Mouse (Mus musculus) E14TG2a.4 (cell line): Measurements from ENCODE around the gene Jmjd7.

Experiments
- CTCF ChIP-seq: conservative IDR thresholded peaks from 2 replicates; pipeline ENCODE4 v1.5.1; 2014; ENCODE audit warnings: low read length
- NANOG ChIP-seq: IDR thresholded peaks from 2 replicates; pipeline ENCODE4 v1.6.1; 2014; ENCODE audit warnings: borderline replicate concordance, low read length, mixed read lengths
- POU5F1 ChIP-seq: IDR thresholded peaks from 2 replicates; pipeline ENCODE4 v1.6.1; 2014; ENCODE audit warnings: low read length, borderline replicate concordance

DNA sequence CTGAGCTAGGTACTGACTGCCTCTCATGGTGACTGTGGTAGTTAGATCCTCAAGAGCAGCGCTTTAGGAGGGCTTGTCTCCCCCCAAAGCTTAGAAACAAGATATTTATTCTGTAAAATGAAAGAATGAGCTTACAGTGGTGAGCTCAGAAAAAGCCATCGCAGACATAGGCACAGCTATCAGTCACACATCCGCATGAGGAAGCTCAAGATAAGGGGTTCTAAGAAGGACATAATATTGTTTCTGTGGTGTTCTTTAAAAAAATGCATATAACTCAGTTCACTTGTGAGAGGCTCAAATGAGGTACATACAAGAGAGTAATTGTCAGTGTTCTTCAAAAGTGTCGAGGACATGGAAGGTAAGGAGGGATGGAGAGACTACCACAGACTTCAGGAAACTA lies 11.4 kb upstream of the Jmjd7 start:
- TF ChIP-seq CTCF: no peak
- TF ChIP-seq POU5F1: no peak
- TF ChIP-seq NANOG: no peak
